Mouse (Mus musculus): ENCODE results near the gene Ubtfl1.
"Not testable (repeated sequence)": the region's sequence is repeated elsewhere in the genome, so short reads cannot be mapped to it uniquely, and the experiment has no call there.

The Ubtfl1 gene

GRCm38 (mm10) chr9:18404118-18404517, at the start of gene Ubtfl1:
Gene Ubtfl1 (plus strand): TSS chr9:18404418.
- DNase-seq (ENCODE audit: low read depth, low spot score), result no peak

- peak; percentile 76 for DNase-seq (ENCODE audit: low read depth, low spot score)
These were observed 31.2 kb upstream of the Ubtfl1 start for GRCm38 (mm10) chr9:18373026-18373425.

GRCm38 (mm10) chr9:18385782-18386181, 18.4 kb upstream of the Ubtfl1 start:
- peak; percentile 29 for DNase-seq (ENCODE audit: low read depth, low spot score)

- DNase-seq (ENCODE audit: low read depth, low spot score), result no peak
These were observed 4.6 kb upstream of the Ubtfl1 start for GRCm38 (mm10) chr9:18399629-18400028.

- DNase-seq (ENCODE audit: low read depth, low spot score), result not testable (repeated sequence)
These were observed 1.3 kb upstream of the Ubtfl1 start, which contains the start of gene Naalad2 for GRCm38 (mm10) chr9:18402895-18403294. Gene Naalad2 (minus strand): TSS chr9:18402995.

- not testable (repeated sequence) for DNase-seq (ENCODE audit: low read depth, low spot score)
These were observed 8.2 kb downstream of the Ubtfl1 start for GRCm38 (mm10) chr9:18412371-18412770.

- no peak for DNase-seq (ENCODE audit: low read depth, low spot score)
These were observed 26.1 kb downstream of the Ubtfl1 start, which contains the start of gene Mbd3l2 for GRCm38 (mm10) chr9:18430354-18430753. Gene Mbd3l2 (plus strand): TSS chr9:18430654.

GRCm38 (mm10) chr9:18431687-18432086, 27.5 kb downstream of the Ubtfl1 start:
- no peak for DNase-seq (ENCODE audit: low read depth, low spot score)

- DNase-seq (ENCODE audit: low read depth, low spot score), result no peak
These were observed 52.3 kb downstream of the Ubtfl1 start for GRCm38 (mm10) chr9:18456520-18456919.

Measured in R1 (cell line).